Mouse (Mus musculus) testis, adult 2 months (tissue): ENCODE data around the gene Rex1bd.

ENCODE experiments used
- CTCF ChIP-seq: fragments of 200-500 bp; IDR thresholded peaks from 2 replicates; pipeline ENCODE4 v1.5.1; 2012; ENCODE audit warnings: low read depth, mild to moderate bottlenecking, inconsistent platforms, low read length, moderate library complexity; ENCODE audit not compliant: control insufficient read depth, insufficient read depth, insufficient replicate concordance
- POLR2A ChIP-seq: fragments of 200-500 bp; IDR thresholded peaks from 2 replicates; pipeline ENCODE4 v1.6.1; 2012; ENCODE audit warnings: low read depth, mild to moderate bottlenecking, inconsistent platforms, low read length, moderate library complexity; ENCODE audit not compliant: control insufficient read depth

DNA sequence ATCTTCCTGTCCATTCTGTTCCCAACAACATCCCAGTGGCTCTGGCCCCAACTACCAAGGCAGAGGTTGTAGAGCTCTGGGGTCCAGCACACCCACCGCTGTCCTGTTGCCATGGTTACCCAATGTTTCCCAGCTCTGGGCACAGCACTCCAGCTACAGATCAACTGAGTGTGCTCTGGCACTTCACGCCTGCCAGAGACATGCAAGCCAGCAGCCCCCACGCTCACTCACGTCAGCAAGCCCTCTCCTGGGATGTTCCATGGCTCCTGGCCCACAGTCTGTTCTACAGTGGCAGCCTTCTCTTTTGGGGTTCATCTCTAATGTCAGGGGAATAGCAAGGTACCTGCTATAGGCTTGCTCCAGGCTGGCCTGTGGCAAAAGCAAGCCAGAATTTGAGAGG lies 43.2 kb downstream of the Rex1bd start:
- no peak for TF ChIP-seq POLR2A
- no peak for TF ChIP-seq CTCF
